Mouse (Mus musculus) adrenal gland, postnatal 25 days (tissue): Measurements from ENCODE around the gene Epn2. TPM values are rescaled to one million over a fixed set of nuclear protein-coding genes. Genes with fewer than 3 reads are reported as not detected.

Source experiments
- DNase-seq: peaks from one replicate; pipeline ENCODE4 v3.0.0; 2021; ENCODE audit warnings: mixed read lengths
- total RNA-seq: library from RNA; stranded (reverse); gene quantifications from 2 replicates; pipeline ENCODE4 v1.2.3, GENCODE M21; 2021

Epn2 gene
- total RNA-seq, 1 experiment from 2014 or later = 30.5 TPM

DNA sequence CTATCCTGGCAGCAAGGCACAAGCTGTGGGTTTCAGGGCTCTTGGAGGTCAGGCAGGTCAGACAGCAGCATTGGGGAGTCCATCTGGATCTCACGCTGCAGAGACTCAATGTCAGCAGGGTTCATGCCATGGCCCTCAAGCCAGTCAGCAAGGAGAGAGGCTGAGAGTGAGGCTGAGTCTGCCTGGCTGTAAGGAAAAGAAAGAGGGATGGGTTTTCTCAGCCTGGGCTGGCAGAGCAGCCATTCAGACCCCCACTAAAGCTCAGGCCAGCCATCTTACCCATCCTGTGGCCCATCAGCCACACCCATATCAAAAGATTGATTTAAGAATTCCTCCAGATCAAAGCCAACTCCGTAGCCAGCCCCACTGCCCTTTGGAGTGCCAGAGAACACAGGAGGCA is 90.4 kb downstream of the Epn2 start:
- DNase-seq = no peak

DNA sequence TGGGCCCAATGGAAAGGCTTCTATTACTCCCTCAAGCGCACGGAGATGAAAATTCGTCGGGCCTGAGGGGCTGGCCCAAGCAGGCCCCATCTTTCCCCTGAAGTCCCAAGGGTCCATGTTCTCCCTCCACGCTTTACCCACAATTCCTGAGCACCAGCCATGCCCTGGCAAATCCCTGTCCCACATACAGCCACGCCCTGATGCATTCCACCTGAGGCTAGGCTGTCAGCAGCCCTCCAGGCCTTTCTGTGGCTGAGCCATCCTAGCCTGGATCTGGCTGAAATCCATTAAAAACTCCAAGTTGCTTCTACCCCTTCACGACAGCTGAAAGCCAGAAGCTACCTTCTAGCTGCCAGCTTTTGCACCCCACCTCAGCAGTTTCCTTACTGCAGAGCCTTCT is 91.6 kb downstream of the Epn2 start:
- no peak for DNase-seq

DNA sequence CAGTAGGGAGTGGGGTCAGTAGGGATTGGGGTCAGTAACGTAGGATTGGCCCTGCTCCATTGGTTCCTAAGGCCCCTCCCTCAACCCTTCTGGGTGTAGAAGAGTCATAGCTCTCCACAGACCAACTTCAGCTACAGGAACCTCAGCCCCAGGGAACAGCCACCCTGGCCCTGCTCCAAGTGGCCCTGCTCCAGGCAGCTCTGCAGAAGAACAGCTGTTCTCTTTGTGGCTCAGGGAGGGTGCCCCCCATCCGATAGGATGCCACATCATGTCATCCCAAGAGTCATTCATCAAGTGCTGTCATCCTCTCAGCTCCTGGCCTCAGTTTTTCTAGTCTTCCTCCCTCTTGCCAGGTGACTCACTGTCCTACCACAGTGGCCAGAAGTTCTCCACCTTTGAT is 92.1 kb downstream of the Epn2 start:
- peak; percentile 69 for DNase-seq

DNA sequence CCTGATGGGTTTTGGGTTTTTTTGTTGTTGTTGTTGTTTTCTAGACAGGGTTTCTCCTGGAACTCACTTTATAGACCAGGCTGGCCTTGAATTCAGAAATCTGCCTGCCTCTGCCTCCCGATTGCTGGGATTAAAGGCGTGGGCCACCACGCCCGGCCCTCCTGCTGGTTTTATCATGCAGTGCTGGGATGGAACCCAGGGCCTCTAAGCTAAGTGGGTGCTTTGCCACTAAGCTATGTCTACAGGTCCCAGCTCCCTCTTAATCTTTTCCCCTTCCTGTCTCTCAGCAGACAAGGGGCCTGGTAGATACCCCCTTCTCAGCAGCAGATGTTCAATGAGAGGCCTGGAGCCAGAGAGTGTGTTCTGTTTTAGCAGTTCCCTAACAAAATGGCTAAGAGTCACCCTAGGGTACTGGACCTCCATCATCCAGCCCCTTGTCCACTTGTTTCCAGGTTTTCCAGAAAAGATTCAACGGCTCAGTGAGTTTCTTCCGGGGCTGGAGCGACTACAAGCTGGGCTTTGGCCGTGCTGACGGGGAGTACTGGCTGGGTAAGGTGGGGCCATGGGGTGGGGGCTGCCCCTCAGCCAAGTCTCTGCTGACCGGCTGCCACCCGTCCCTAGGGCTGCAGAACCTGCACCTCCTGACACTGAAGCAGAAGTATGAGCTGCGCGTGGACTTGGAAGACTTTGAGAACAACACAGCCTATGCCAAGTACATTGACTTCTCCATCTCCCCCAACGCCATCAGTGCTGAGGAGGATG is 92.8 kb downstream of the Epn2 start:
- no peak for DNase-seq

DNA sequence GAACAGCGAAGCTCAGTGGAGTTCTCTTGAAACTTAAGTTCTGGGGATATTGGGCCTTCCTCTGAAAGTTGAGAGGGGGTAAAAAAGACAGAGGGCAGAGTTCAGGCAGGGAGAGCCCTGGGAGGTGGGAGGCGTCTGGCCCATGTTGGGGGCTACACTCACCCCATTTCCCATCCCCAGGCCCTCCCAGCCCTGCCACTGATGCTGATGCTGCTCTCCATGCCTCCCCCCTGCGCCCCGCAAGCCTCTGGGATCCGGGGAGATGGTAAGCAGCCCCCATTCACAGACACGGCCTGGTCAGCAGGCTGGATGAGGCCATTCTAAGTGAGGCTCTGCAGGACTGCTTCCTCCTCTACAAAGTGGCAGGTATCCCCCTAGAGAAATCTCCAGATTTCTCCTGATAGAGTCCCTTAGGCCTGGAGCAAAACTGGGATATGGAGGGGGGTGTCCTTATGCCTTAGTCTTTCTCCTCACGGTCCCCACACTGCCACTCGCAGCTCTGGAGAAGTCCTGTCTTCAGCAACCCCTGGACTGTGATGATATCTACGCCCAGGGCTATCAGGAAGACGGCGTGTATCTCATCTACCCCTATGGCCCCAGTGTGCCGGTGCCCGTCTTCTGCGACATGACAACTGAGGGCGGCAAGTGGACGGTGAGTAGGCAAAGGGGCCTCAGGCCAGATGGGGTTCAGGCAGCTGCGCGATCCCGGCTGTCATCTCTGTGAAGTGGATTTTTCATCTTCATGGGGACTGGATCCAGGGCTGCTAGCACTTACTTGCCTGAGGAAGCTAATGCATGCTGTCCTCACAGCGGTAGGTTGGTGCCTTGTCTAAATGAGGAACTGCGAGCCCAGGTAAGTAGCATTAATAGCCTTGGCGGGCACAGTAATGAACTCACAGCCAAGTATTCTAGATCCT is 93.7 kb downstream of the Epn2 start:
- DNase-seq = no peak

DNA sequence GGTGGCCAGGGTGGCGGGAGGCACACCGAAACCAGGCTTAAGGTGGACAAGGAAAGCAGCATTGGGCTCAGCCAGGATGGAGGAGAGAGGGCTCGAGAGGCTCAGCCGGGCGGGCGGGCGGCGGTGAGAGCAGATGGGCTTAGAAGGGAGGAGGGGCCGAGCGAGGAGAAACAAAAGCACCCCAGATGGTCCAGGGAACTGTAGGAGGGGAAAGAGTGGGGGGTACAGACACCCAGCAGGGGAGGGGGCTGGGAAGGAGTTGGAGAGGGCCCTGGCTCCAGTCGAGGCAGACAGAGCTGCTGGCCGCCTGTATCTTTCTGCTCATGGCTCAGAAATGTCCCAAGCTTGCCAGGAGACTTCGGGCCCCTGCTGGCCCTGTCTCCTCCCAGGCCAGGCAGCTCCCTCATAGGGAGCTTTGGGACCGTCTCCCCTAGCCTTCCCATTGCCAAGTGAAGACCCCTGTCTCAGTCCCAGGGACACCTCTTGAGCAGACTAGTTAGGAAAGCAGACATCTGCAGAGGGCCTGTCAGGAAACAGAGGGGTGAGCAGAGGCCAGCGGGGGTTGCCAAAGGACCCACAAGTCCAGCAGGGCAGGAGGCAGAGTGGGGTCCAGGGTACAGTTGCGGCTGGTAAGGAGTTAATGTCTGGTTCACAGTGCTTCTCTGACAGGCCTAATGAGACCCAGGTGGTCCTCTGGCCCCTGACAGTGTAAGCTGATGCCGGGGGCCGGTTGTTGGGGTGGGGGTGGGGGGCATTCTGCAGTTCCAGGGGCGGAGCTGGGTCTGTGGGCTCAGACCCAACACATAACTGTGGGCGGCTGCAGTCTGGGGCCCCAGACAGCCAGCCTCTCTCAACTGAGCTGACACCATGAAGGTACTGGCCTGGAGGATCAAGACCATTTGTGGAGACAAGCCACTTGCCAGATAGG is 94.6 kb downstream of the Epn2 start, which contains the start of gene Mfap4:
Gene Mfap4, plus strand, starts transcription at position 819 of the 928 bp plus-strand sequence.
- no peak for DNase-seq

DNA sequence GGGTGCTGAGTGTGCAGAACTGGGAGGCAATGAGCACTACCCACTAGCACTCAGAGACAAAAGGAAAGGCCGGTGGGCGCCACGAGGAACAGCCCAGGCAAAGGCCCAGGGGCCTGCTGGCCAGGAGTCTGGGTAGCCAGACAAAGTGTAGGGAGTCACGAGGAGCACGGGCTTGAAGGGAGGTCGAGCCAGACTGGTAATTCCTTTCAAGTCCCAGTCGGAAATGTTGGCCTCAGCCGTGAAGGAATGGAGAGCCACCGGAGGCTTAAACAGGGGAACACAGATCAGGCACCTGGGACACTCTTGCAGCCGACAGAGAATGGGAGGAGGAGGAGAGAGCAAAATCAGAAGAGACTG is 95.3 kb downstream of the Epn2 start:
- DNase-seq = no peak

DNA sequence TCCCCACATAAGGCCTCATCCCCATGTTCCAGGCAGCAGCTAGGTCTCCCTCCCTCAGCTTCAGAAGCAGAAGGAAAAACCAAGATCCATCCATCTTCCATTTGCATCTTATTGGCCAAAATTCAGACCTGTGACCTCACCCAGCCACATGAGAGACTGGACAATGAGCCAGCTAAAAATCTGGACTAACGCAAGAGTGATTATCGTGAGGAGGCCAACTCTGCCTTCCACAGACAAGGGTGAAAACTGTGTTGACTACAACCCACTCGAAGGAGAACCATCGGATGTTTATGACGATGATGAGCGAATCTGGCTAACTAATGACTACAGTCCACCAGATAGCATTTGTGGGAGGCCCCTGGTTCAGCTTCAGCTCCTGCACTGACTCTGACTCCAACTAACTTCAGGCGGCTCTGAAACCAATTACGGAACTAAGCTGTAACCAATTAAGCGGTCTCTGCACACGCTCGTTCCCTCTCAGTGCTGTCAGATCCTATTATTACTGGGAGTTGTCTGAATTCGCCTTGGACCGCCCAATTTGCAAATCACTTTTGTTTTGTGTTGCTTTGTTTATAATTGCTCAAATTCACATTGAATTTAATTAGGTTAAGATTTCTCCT is 96.2 kb downstream of the Epn2 start:
- no peak for DNase-seq

DNA sequence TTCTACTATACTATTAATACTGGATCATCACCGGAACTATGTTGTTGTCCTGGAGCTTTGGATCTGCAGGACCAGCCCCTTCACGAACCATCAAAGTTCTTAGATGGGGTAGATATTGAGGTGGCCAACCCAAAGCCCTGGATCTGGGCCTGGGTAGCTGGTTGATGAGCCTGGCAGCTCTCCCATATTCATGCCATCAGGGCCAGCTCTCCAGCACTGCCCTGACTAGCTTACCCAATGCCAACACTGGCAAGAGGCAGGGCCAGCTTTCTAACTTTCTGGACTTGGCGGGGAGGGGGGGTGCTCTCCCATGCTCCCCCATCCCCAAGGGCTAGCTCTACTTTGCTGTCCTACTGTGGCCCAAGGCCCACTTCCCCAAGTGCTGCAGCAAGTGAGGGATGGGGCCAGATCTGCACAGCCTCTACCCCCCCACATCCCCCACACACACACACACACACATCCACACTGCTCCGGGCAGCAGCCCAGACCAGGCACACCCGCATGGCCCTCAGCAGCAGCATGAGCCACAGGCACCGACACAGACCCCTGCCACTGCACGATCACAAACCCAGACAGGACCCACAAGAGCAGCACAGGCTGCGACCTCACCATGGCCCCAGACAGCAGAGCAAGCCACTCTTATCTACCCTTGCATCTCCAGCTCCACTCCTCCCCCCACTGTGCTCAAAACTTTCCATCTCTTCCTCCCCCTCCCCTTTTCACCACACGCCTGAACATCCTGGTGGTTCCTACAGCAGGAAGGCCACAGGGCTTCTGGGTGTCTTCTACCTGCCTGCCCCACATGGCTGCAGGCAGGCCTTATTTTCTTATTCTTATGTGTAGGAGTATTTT is 98.0 kb downstream of the Epn2 start:
- no peak for DNase-seq

DNA sequence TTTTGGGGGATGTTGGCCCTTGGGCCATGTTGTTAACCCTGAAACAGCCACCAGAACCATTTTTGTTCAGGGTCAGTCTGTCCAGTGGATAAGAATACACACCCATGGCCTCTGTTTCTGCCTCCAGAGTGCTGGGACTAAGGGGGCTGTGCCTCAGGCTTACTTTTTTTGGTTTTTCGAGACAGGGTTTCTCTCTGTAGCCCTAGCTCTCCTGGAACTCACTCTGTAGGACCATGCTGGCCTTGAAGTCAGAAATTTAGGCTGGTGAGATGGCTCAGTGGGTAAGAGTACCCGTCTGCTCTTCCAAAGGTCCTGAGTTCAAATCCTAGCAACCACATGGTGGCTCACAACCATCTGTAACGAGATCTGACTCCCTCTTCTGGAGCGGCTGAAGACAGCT is 100.7 kb downstream of the Epn2 start:
- DNase-seq = no peak

DNA sequence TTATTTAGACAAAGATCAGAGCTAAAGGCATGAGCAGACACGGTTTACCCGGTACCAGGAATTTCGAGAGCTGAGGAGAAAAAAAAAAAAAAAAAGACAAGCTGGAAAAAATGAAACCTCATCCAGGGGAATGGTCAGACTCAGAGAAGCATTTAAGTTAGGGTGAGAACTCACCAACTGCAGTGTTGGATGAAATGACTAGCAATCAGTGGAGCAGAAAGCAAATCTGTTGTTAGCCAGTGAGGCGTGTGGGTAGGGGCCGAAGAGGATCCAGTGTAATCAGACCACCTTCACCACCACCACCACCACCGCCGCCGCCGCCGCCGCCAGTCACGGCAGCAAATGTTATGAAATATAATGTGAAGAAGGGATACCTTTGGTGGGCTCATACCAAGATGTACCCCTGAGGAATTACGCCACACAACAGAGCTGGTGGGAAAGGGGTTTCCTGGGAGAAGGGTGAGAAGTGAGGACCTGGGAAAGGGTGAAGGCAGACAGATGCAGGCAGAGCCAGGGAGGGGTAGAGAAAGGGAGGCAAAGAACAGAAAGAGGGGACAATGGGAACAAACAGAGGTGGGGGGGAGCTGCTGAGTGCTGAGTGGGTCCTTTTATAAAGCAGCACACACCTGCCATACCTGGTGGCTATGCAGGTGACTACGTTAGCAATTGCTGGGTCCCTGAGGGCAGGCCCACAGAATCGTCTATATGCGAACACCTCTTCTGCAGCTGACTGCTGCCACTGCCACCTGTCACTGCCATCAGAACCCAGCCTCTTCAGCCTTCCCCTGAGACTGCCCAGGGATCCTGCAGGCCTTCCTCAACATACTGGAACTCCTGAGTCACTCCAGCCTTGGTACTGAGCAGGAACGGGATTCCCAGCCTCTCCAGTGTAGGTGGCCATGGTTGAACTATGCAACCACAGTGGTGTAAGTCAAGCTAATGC is 101.7 kb downstream of the Epn2 start:
- no peak for DNase-seq

DNA sequence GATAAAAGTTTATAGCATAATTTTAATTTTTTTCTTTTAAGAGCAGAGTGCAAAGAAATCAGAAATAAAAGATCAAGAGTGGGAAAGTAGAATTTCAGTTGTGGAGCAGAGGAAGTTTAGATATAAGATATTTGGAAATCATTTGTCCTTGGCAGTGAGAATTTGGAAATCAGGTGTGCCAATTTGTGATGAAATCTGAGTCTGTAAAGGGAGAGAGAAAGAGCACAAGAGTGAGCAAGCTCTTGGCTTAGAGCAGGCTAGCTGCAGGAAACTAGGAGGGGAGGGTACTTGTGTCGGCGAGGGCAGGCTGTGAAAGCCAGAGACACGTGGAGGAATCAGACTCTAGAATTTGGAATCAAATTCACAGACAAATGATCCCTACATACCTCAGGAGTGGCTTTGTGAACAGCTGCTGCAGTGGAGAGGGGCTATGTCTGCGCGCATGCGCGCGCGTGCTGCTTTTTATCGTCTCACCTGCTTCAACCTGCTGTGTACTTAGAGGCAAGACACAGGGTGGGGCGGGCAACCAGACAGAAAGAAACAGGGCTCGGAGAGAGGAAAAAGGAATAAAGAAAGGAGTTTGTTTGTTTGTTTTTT is 102.6 kb downstream of the Epn2 start:
- DNase-seq = no peak

DNA sequence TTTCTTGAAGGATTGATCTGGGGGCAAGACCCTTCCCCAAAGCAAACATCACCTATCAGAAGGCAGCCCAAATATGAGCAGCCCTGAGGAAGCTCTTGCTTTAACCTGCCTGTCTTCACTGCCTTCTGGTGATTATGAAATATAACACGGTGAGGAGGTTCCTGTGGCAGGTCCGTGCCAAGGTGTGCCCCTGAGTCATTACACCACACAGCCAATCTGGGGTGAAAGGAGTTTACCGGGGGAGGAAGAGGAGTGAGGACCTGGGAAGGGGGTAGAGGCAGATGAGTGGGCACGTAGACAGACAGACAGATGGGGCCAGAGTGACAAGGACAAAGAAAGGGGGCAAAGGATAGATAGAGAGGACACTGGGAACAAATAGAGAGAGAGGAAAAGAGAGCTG is 105.9 kb downstream of the Epn2 start:
- no peak for DNase-seq

DNA sequence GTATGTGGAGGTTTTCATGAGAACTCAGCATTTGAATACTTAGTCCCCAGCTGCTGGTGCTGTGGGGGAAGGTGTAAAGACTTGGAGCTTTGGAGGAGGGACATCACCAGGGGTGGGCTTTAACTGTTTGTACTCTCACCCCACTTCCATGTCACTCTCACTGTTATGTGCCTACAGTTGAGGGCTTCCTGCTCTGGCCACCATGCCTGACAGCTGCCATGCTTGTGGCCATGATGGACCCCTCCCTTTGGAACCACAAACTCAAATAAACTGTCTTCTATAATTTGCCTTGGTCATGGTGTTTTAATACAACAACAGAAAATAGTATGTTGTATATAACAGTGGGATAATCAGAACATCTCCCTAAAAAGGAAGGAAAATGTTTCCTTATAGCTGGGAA is 108.6 kb downstream of the Epn2 start:
- no peak for DNase-seq

DNA sequence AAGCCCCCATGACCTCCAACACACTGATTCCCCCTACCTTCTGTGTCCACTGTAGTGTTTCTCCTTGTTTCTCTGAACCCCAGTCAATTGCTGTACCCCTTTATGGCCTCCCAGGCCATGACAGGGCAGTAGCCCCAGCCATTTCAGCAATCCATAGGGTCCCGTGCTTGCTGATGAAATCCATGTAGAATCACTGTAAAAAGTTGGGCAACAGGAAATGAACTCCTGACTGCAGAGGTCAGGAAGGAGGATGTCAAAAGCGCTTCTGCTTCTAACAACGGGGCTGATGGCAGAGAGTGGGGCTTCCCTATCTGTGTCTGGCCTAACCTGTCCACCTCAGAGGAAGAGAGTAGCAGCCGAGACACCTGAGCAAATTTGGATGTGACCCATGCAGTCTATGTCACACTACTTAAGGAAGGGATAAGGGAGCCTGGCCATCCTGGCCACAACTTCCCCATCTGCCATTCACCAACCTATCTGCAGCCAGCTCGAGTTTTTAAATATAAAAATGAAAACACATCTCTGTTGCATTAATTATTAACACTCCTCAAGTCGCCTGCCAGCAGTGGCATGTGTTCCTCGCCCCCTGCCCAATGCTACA is 110.1 kb downstream of the Epn2 start:
- no peak for DNase-seq

DNA sequence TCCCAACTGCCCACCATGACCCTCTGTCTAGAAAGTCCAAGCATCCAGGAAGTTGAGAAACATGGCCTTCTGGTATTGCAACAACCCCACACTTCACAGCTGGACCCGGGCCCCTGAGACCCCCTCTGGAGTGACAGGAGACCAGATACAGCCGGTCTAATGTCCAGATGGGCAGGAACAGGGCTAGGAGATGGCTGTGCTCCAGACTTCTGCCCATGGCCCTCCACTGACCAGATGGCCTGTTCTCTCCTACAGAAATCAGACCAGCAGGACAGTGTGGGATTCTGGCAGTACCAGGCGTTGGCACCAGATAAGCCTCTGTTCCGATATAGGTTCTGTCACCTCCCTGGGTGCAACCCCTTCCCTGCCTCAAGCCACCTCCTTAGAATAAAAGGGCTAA is 111.0 kb downstream of the Epn2 start:
- DNase-seq = no peak
